Mouse (Mus musculus) erythroblast, embryonic 14.5 days (primary cell): ENCODE data around the gene Cenpo.

ENCODE experiments used
- GATA1 ChIP-seq: IDR thresholded peaks from 2 replicates; pipeline ENCODE4 v1.6.1; 2012; ENCODE audit warnings: low read length, inconsistent platforms, mixed read lengths
- TAL1 ChIP-seq: IDR thresholded peaks from 3 replicates; pipeline ENCODE4 v1.6.1; 2012; ENCODE audit warnings: low read length, inconsistent platforms, mixed read lengths

DNA sequence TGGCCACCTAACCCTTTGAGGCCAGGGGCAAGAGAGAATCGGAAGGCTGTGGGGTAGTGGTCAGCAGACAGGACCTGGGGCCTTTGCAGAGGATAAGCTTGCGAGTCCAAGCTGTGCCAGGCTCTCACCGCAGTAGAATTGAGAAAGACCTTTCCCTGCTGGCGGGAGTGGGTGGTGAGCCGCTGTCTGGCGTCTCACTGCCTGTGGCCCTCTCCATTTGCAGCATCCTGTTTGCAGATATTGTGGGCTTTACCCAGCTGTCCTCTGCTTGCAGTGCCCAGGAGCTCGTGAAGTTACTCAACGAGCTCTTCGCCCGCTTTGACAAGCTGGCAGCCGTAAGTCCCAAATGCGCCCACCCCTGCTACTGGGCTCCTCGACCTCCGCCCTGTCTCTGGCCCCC is 39.5 kb downstream of the Cenpo start:
- TF ChIP-seq GATA1 (no peak), TAL1 (no peak)
